Mouse (Mus musculus) hindbrain, embryonic 11.5 days (tissue): ENCODE data around the gene Cfap97d1. TPM values are rescaled to one million over a fixed set of nuclear protein-coding genes. Genes with fewer than 3 reads are reported as not detected.

Source experiments
- ATAC-seq: fragments of 200-750 bp; cut with Nextera tagmentation; 2 replicates; pipeline ENCODE4 v1.8.0; 2017; ENCODE audit warnings: mild to moderate bottlenecking, moderate TSS enrichment, moderate library complexity; ENCODE audit not compliant: low FRiP score
- DNase-seq: peaks from one replicate; pipeline ENCODE4 v3.0.0-alpha.2; 2015; ENCODE audit warnings: low spot score
- H3K27ac ChIP-seq: fragments of 300-500 bp; sonication (generic); 2 replicates; pipeline ENCODE4 v1.5.1; 2014; ENCODE audit warnings: mild to moderate bottlenecking, low read depth, low read length
- H3K27me3 ChIP-seq: fragments of 300-500 bp; sonication (generic); 2 replicates; pipeline ENCODE4 v1.6.1; 2014; ENCODE audit warnings: mild to moderate bottlenecking, low read length, moderate library complexity, mixed read lengths; ENCODE audit not compliant: control insufficient read depth, insufficient read depth
- H3K36me3 ChIP-seq: fragments of 300-500 bp; sonication (generic); 2 replicates; pipeline ENCODE4 v1.6.1; 2014; ENCODE audit warnings: mild to moderate bottlenecking, low read length, moderate library complexity, mixed read lengths; ENCODE audit not compliant: control insufficient read depth, insufficient read depth
- H3K4me1 ChIP-seq: fragments of 300-500 bp; sonication (generic); replicated peaks from 2 replicates; pipeline ENCODE4 v1.6.1; 2014; ENCODE audit warnings: low read length, mixed read lengths; ENCODE audit not compliant: control insufficient read depth, insufficient read depth
- H3K4me2 ChIP-seq: fragments of 300-500 bp; sonication (generic); replicated peaks from 2 replicates; pipeline ENCODE4 v1.6.1; 2014; ENCODE audit warnings: mild to moderate bottlenecking, low read depth, low read length
- H3K4me3 ChIP-seq: fragments of 300-500 bp; sonication (generic); 2 replicates; pipeline ENCODE4 v1.5.1; 2014; ENCODE audit warnings: low read depth, low read length
- H3K9ac ChIP-seq: fragments of 300-500 bp; sonication (generic); 2 replicates; pipeline ENCODE4 v1.6.1; 2014; ENCODE audit warnings: low read depth, low read length
- H3K9me3 ChIP-seq: fragments of 300-500 bp; sonication (generic); 2 replicates; pipeline ENCODE4 v1.6.1; 2016; ENCODE audit warnings: low read length; ENCODE audit not compliant: control insufficient read depth
- WGBS: fragments of 180-500 bp; shearing (Covaris S2); extraction: QIAGEN DNeasy Blood & Tissue Kit; methylation state at CpG from one replicate; pipeline ENCODE4 v1.1.7; 2014; 5-methylcytosine and 5-hydroxymethylcytosine counted together
- polyA plus RNA-seq: library from polyadenylated mRNA; unstranded; fragments of >200 nt; fragmentation: Nextera tagmentation; extraction: Ambion mirVana; gene quantifications from 2 replicates; pipeline ENCODE4 v1.2.1, GENCODE M21; 2014

Cfap97d1 gene
- polyA plus RNA-seq, 1 experiment from 2014 or later, result not detected

DNA sequence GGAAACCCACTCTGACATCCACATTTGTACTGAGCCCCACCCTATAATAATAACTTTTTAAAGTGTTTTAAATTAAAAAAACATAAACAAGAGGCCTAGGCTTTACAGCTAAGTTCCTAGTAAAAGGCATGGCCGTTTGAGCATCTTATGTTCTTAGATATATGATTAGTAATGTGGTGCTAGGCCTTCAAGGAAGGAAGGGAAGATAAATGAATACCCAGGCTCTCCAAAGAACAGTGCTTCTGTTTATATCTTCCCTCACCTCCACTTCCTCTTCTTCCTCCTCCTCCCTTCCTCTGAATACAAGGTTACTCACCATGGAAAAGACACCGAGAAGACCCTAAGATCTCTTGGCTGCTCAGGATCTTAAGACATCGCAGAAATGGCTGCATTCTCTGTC, 7.7 kb downstream of the Cfap97d1 start:
- no peaks in the 10 kb centered on the region for H3K4me1 ChIP-seq
- no peak for ATAC-seq
- no peak overlapping the region for H3K4me2 ChIP-seq
- no peak overlapping the region for H3K27ac ChIP-seq
- H3K9ac ChIP-seq, result no peak overlapping the region
- no peaks in the 10 kb centered on the region for H3K36me3 ChIP-seq
- no peak overlapping the region for H3K4me3 ChIP-seq
- no peaks in the 10 kb centered on the region for H3K27me3 ChIP-seq
- H3K9me3 ChIP-seq, result no peaks in the 10 kb centered on the region
- DNase-seq, result no peak
- 81% methylated on average over 3 of the region's 3 CpGs for WGBS

DNA sequence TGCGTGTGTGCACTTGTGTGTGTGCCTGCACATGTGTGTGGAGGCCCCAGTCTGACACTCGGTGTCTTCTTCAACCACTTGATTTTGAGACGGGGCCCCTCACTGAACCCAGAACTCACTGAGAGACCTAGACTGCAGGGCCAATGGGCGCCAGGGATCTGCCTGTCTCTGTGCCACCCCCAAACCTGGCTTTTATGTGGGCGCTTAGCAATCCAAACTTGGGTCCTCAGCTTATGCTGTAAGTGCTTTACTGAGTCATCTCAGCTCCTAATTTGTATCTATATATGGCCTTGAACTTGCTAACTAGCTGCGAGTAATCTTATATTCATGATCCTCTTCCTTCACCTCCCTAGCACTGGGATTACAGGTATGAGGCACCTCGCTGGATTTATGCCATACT, 8.3 kb downstream of the Cfap97d1 start:
- no peak overlapping the region for H3K4me2 ChIP-seq
- 0 out of 2 replicates have a peak, but pooled peaks cover 3% of the 10 kb centered on the region for H3K36me3 ChIP-seq
- no peak overlapping the region for H3K4me3 ChIP-seq
- no peaks in the 10 kb centered on the region for H3K27me3 ChIP-seq
- no peak overlapping the region for H3K27ac ChIP-seq
- H3K9me3 ChIP-seq, result no peaks in the 10 kb centered on the region
- ATAC-seq, result no peak
- WGBS, result 91% methylated on average over 7 of the region's 7 CpGs
- no peak for DNase-seq
- no peak overlapping the region for H3K9ac ChIP-seq
- no peaks in the 10 kb centered on the region for H3K4me1 ChIP-seq

DNA sequence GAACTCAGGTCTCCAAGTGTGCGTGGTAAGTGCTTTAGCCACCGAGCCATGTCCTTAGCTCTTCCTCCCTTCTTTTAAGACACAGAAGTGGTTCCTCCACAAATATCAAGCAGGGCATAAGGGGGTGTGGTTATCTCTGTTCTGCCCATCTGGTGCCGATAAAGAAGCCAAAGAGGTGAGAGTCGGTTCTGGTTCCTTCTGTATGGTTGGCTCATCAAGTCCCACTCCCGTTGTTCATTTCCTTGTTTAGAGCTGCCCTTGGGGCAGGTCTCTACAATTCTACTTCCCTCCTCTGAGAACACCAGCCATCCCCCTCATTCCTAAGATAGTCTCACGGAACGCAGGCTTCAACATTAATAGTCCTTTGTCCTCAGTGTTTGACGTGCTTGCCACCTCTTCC, 10.0 kb downstream of the Cfap97d1 start:
- Histone ChIP-seq H3K4me2 (no peak overlapping the region), H3K9me3 (no peaks in the 10 kb centered on the region), H3K4me3 (no peak overlapping the region), H3K27me3 (no peaks in the 10 kb centered on the region), H3K9ac (no peak overlapping the region), H3K27ac (no peak overlapping the region), H3K4me1 (no peaks in the 10 kb centered on the region), H3K36me3 (0 out of 2 replicates have a peak, but pooled peaks cover 3% of the 10 kb centered on the region)
- WGBS, result 85% methylated on average over 8 of the region's 8 CpGs
- DNase-seq (no peak), ATAC-seq (no peak)

DNA sequence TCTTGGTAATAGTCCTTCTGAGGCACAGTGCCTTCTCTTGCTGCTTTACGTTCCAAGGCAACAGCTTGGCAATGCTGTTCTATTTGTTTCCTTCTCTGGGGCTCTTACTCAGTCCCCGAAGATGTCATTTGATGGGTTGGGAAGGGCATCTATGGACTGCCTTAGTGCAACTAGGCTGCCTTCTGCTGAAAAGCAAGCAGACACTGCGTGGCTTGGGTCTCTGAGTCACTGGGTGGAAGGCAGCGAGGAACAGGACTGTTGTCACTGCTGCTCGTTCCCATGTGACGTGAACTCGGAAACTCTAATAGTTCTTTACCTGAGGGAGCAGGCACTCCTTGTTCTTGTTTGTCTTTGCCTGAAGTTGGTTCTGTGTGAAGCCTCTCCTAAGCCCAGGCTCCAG, 11.9 kb downstream of the Cfap97d1 start:
- no peak overlapping the region for H3K9ac ChIP-seq
- no peak overlapping the region for H3K27ac ChIP-seq
- 0 out of 2 replicates have a peak, but pooled peaks cover 3% of the 10 kb centered on the region for H3K36me3 ChIP-seq
- H3K4me2 ChIP-seq, result no peak overlapping the region
- no peak overlapping the region for H3K4me3 ChIP-seq
- DNase-seq (no peak), ATAC-seq (no peak)
- H3K27me3 ChIP-seq, result no peaks in the 10 kb centered on the region
- WGBS, result 93% methylated on average over 7 of the region's 7 CpGs
- no peaks in the 10 kb centered on the region for H3K9me3 ChIP-seq
- no peaks in the 10 kb centered on the region for H3K4me1 ChIP-seq

DNA sequence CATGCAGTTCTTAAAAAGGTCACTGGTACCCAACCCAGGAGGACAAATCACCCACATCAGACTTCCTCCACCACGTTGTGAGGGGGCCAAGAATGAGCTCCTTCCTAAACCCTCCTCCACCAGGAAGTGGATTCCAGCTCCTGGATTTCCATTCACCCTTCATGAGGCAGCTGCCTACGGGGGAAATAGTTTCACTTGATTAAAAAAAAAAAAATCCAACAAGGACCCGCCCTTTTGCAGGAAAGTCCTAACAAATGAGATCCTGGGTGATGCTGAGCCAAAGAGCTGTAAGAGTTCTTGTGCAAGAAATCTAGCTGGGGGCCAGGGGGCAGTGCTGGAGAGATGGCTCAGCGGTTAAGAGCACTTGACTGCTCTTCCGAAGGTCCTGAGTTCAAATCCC, 14.2 kb downstream of the Cfap97d1 start:
- WGBS, result 66% methylated on average over 5 of the region's 5 CpGs
- Histone ChIP-seq H3K9ac (no peak overlapping the region), H3K27me3 (no peaks in the 10 kb centered on the region), H3K4me3 (no peak overlapping the region), H3K27ac (no peak overlapping the region), H3K4me2 (no peak overlapping the region), H3K36me3 (0 out of 2 replicates have a peak, but pooled peaks cover 3% of the 10 kb centered on the region), H3K9me3 (no peaks in the 10 kb centered on the region), H3K4me1 (no peaks in the 10 kb centered on the region)
- ATAC-seq (no peak), DNase-seq (no peak)

DNA sequence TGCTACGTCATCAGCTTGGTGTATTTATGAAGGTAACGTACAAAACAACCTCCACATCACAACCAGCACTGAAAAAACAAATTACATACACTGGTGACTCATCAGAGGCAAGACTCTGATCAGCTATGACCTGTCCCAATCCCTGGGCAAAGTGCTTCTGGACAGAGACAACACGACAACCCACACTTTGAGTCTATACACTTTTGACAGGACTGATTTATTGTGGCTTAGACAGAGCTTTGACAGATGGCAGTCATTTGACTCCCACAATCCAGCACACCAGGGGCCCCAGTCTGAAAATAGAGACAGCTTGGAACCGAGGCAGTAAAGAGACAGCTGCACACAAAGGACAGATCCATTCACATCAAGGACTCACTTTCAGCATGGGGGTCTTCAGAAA, 15.4 kb downstream of the Cfap97d1 start:
- no peak overlapping the region for H3K4me3 ChIP-seq
- H3K4me1 ChIP-seq, result no peaks in the 10 kb centered on the region
- WGBS, result 51% methylated on average over 4 of the region's 4 CpGs
- ATAC-seq (no peak), DNase-seq (no peak)
- no peak overlapping the region for H3K27ac ChIP-seq
- no peak overlapping the region for H3K4me2 ChIP-seq
- H3K9me3 ChIP-seq, result no peaks in the 10 kb centered on the region
- no peaks in the 10 kb centered on the region for H3K27me3 ChIP-seq
- 0 out of 2 replicates have a peak, but pooled peaks cover 6% of the 10 kb centered on the region for H3K36me3 ChIP-seq
- no peak overlapping the region for H3K9ac ChIP-seq

DNA sequence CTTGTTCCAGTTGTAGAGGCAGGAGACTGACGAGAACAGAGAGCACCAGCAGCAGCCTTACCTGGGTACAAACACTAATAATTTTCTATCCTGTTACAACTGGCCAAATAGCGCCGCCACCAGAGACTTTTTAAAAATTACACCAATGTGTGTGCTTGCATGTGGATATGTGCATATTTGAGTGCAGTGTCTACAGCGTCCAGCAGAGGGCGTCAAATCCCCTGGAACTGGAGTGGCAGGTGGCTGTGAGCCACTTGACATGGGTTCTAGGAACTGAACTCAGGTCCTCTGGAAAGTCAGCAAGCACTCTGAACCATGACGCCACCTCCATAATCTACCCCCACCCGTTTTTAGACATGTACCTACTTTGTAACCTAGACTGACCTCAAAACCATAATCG, 20.2 kb downstream of the Cfap97d1 start:
- ATAC-seq (no peak), DNase-seq (no peak)
- Histone ChIP-seq H3K27ac (no peak overlapping the region), H3K4me1 (no peaks in the 10 kb centered on the region), H3K4me2 (no peak overlapping the region), H3K36me3 (peaks cover 6% of the 10 kb centered on the region; the same call in 1 of the 2 replicates), H3K9me3 (no peaks in the 10 kb centered on the region), H3K9ac (no peak overlapping the region), H3K27me3 (no peaks in the 10 kb centered on the region), H3K4me3 (no peak overlapping the region)
- WGBS, result 89% methylated on average over 8 of the region's 8 CpGs

DNA sequence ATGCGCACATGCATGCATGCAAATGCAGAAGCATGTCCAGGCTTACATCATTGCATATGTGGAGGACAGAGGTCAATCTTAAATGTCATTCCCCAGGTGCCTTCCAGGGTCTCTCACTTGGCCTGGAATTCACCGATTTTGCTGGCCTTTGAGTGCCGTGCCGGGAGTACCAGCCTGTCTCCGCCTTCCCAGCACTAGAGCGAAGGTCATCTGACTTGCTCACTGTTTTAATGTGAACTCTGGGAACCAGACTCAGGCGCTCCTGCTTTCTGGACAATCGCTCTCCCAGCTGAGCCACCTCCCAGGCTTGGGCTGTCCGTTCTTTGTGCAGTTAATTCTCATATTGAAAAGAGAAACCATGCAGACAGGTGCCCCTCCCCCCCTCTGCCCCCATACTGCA, 22.2 kb downstream of the Cfap97d1 start:
- Histone ChIP-seq H3K4me2 (no peak overlapping the region), H3K9me3 (no peaks in the 10 kb centered on the region), H3K27ac (no peak overlapping the region), H3K36me3 (peaks cover 6% of the 10 kb centered on the region; the same call in 1 of the 2 replicates), H3K4me1 (0 out of 2 replicates have a peak, but pooled peaks cover 2% of the 10 kb centered on the region), H3K27me3 (no peaks in the 10 kb centered on the region), H3K9ac (no peak overlapping the region), H3K4me3 (no peak overlapping the region)
- DNase-seq, result no peak
- 62% methylated on average over 9 of the region's 9 CpGs for WGBS
- ATAC-seq, result no peak

DNA sequence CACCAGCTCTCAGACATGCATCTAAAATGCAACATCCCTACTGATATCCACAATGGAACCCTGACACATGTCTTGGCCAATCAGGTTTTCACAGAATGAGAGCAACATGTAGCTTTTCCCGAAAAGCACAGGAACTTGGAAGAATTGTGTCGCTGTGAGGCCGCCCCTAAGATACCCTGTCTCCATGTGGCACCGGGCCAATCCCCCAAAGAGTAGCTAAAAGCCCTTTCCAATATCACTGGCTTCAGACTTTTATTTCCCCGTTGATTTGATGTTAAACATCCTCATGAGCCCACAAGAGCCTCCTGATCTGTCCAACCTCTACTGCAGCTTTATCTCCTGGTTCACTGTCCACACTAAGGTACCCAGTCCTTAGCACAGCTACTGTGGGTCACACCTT, 22.6 kb downstream of the Cfap97d1 start:
- H3K27me3 ChIP-seq, result no peaks in the 10 kb centered on the region
- WGBS, result 80% methylated on average over 5 of the region's 5 CpGs
- peaks cover 6% of the 10 kb centered on the region; the same call in 1 of the 2 replicates for H3K36me3 ChIP-seq
- no peak overlapping the region for H3K4me2 ChIP-seq
- DNase-seq (no peak), ATAC-seq (no peak)
- no peak overlapping the region for H3K4me3 ChIP-seq
- H3K27ac ChIP-seq, result no peak overlapping the region
- H3K9me3 ChIP-seq, result no peaks in the 10 kb centered on the region
- H3K4me1 ChIP-seq, result 0 out of 2 replicates have a peak, but pooled peaks cover 2% of the 10 kb centered on the region
- no peak overlapping the region for H3K9ac ChIP-seq
